Mouse (Mus musculus) myocyte (in vitro differentiated cells): ENCODE measurements at regions not wholly inside any gene's neighbourhood (a gene's known extent, or its start where the extent isn't known, plus 50 kb on each side); places are given as distances from the start of the nearest gene placed in this dataset.
A peak's percentile ranks its signal among the peaks of the same experiment; 100 is the strongest.

Experiments
- H3K27me3 ChIP-seq: one replicate; pipeline ENCODE4 v1.6.1; 2011; ENCODE audit not compliant: control insufficient read depth, insufficient read depth, insufficient read length
- H3K36me3 ChIP-seq: one replicate; pipeline ENCODE4 v1.6.1; 2011; ENCODE audit not compliant: control insufficient read depth, insufficient read depth
- H3K4me2 ChIP-seq: one replicate; pipeline ENCODE4 v1.6.1; 2011; ENCODE audit warnings: low read depth, control low read depth
- H3K4me3 ChIP-seq: one replicate; pipeline ENCODE4 v1.5.1; 2011; ENCODE audit warnings: mild to moderate bottlenecking, control low read depth, moderate library complexity
- H3K79me2 ChIP-seq: one replicate; pipeline ENCODE4 v1.6.1; 2011; ENCODE audit not compliant: control insufficient read depth, insufficient read depth
- H3ac ChIP-seq: one replicate; pipeline ENCODE4 v1.6.1; 2011; ENCODE audit not compliant: control insufficient read depth, insufficient read length
- CEBPB ChIP-seq: IDR thresholded peaks from 2 replicates; pipeline ENCODE4 v1.6.1; 2011; ENCODE audit warnings: mild to moderate bottlenecking, moderate library complexity; ENCODE audit not compliant: poor library complexity, insufficient read depth, severe bottlenecking
- E2F4 ChIP-seq: IDR thresholded peaks from one replicate; pipeline ENCODE4 v1.6.1; 2011; ENCODE audit warnings: mild to moderate bottlenecking, control low read depth, moderate library complexity; ENCODE audit not compliant: insufficient read depth
- MAX ChIP-seq: IDR thresholded peaks from one replicate; pipeline ENCODE4 v1.6.1; 2011; ENCODE audit warnings: low read depth, mild to moderate bottlenecking, control low read depth
- MYOD1 ChIP-seq, 3 experiments: IDR thresholded peaks; one replicate each; pipeline ENCODE4 v1.6.1; 2011; ENCODE audit warnings: control low read depth in 2 of 3, low read depth in 2 of 3, mild to moderate bottlenecking in 2 of 3, moderate library complexity in 1 of 3; ENCODE audit not compliant: insufficient read length in 2 of 3, control insufficient read depth in 1 of 3
- MYOG ChIP-seq, 3 experiments: IDR thresholded peaks; one replicate each; pipeline ENCODE4 v1.6.1; 2011; ENCODE audit warnings: control low read depth in 2 of 3, low read depth in 2 of 3, mild to moderate bottlenecking in 2 of 3; ENCODE audit not compliant: insufficient read length in 2 of 3, control insufficient read depth in 1 of 3, insufficient read depth in 1 of 3
- POLR2A ChIP-seq: IDR thresholded peaks from one replicate; pipeline ENCODE4 v1.6.1; 2011; ENCODE audit warnings: low read depth, mild to moderate bottlenecking, control low read depth, moderate library complexity; ENCODE audit not compliant: insufficient read length
- POLR2AphosphoS2 ChIP-seq: IDR thresholded peaks from one replicate; pipeline ENCODE4 v1.6.1; 2011; ENCODE audit warnings: low read depth, control low read depth; ENCODE audit not compliant: insufficient read length
- REST ChIP-seq: IDR thresholded peaks from one replicate; pipeline ENCODE4 v1.6.1; 2011; ENCODE audit warnings: mild to moderate bottlenecking, control low read depth, moderate library complexity; ENCODE audit not compliant: insufficient read depth, insufficient read length
- SRF ChIP-seq: IDR thresholded peaks from one replicate; pipeline ENCODE4 v1.6.1; 2011; ENCODE audit warnings: low read depth; ENCODE audit not compliant: control insufficient read depth, insufficient read length
- TCF12 ChIP-seq: IDR thresholded peaks from one replicate; pipeline ENCODE4 v1.6.1; 2011; ENCODE audit warnings: mild to moderate bottlenecking, control low read depth; ENCODE audit not compliant: poor library complexity, insufficient read depth, severe bottlenecking
- TCF3 ChIP-seq: IDR thresholded peaks from one replicate; pipeline ENCODE4 v1.6.1; 2011; ENCODE audit warnings: low read depth, control low read depth; ENCODE audit not compliant: insufficient read length
- USF1 ChIP-seq: IDR thresholded peaks from one replicate; pipeline ENCODE4 v1.6.1; 2011; ENCODE audit warnings: low read depth, mild to moderate bottlenecking, control low read depth, moderate library complexity

GRCm38 (mm10) chr5:111590619-111591081 lies 143.1 kb upstream of the Gm26897 start:
- H3ac ChIP-seq: no peak overlapping the region
- no peaks in the 10 kb centered on the region for H3K79me2 ChIP-seq
- H3K27me3 ChIP-seq: peaks cover 6% of the 10 kb centered on the region
- TF ChIP-seq USF1 (peak; percentile 49), MYOG (IDR thresholded peaks at IDR 0.05; ENCODE audit: control insufficient read depth in 1 of 3, insufficient read depth in 1 of 3, insufficient read length in 2 of 3, low read depth in 2 of 3) (no peak)
- no peak overlapping the region for H3K4me2 ChIP-seq
- no peaks in the 10 kb centered on the region for H3K36me3 ChIP-seq
- H3K4me3 ChIP-seq: no peak overlapping the region

- Histone ChIP-seq H3ac (no peak overlapping the region), H3K36me3 (no peaks in the 10 kb centered on the region), H3K4me2 (no peak overlapping the region), H3K4me3 (no peak overlapping the region), H3K79me2 (no peaks in the 10 kb centered on the region), H3K27me3 (peaks cover 6% of the 10 kb centered on the region)
- TF ChIP-seq TCF3: no peak
- TF ChIP-seq MYOG (IDR thresholded peaks at IDR 0.05; ENCODE audit: control insufficient read depth in 1 of 3, insufficient read depth in 1 of 3, insufficient read length in 2 of 3, low read depth in 2 of 3): no peak
- no peak for TF ChIP-seq E2F4
- no peak for TF ChIP-seq CEBPB
- no peak for TF ChIP-seq REST
- no peak for TF ChIP-seq TCF12
Observed at GRCm38 (mm10) chr5:111592807-111593206, 140.9 kb upstream of the Gm26897 start.

- TF ChIP-seq POLR2A (no peak), MYOG (IDR thresholded peaks at IDR 0.05; ENCODE audit: control insufficient read depth in 1 of 3, insufficient read depth in 1 of 3, insufficient read length in 2 of 3, low read depth in 2 of 3) (no peak), MAX (no peak), POLR2AphosphoS2 (no peak), TCF3 (no peak), REST (no peak), SRF (no peak), E2F4 (no peak)
- Histone ChIP-seq H3K27me3 (peaks cover 16% of the 10 kb centered on the region), H3K4me2 (no peak overlapping the region), H3K36me3 (no peaks in the 10 kb centered on the region), H3ac (no peak overlapping the region), H3K79me2 (no peaks in the 10 kb centered on the region), H3K4me3 (no peak overlapping the region)
Observed at GRCm38 (mm10) chr5:111594111-111594510, 139.6 kb upstream of the Gm26897 start.

GRCm38 (mm10) chr5:111595438-111595837 lies 138.3 kb upstream of the Gm26897 start:
- no peak for TF ChIP-seq POLR2AphosphoS2
- TF ChIP-seq CEBPB: no peak
- Histone ChIP-seq H3K36me3 (no peaks in the 10 kb centered on the region), H3ac (no peak overlapping the region), H3K4me2 (no peak overlapping the region), H3K79me2 (no peaks in the 10 kb centered on the region), H3K4me3 (no peak overlapping the region), H3K27me3 (peaks cover 19% of the 10 kb centered on the region)

- Histone ChIP-seq H3K4me3 (no peak overlapping the region), H3K27me3 (peaks cover 27% of the 10 kb centered on the region), H3K4me2 (no peak overlapping the region), H3ac (no peak overlapping the region), H3K79me2 (no peaks in the 10 kb centered on the region), H3K36me3 (no peaks in the 10 kb centered on the region)
- no peak for TF ChIP-seq REST
- TF ChIP-seq MYOD1 (IDR thresholded peaks at IDR 0.05; ENCODE audit: control insufficient read depth in 1 of 3, insufficient read length in 2 of 3, low read depth in 2 of 3): no peak
- TF ChIP-seq TCF3: no peak
- TF ChIP-seq TCF12: no peak
- TF ChIP-seq MAX: no peak
- TF ChIP-seq CEBPB: no peak
- TF ChIP-seq POLR2AphosphoS2: no peak
- no peak for TF ChIP-seq SRF
- no peak for TF ChIP-seq USF1
- TF ChIP-seq MYOG (IDR thresholded peaks at IDR 0.05; ENCODE audit: control insufficient read depth in 1 of 3, insufficient read depth in 1 of 3, insufficient read length in 2 of 3, low read depth in 2 of 3): no peak
- no peak for TF ChIP-seq POLR2A
- TF ChIP-seq E2F4: no peak
Observed at GRCm38 (mm10) chr5:111597733-111598132, 136.0 kb upstream of the Gm26897 start.
